Mouse (Mus musculus) limb, embryonic 11.5 days (tissue): ENCODE results near the gene Dleu7. TPM values are rescaled to one million over a fixed set of nuclear protein-coding genes. Genes with fewer than 3 reads are reported as not detected.

ENCODE experiments used
- ATAC-seq: fragments of 200-750 bp; cut with Nextera tagmentation; 2 replicates; pipeline ENCODE4 v1.8.0; 2017; ENCODE audit warnings: low read depth; ENCODE audit not compliant: insufficient number of reproducible peaks, low FRiP score, low TSS enrichment
- DNase-seq: peaks from one replicate; pipeline ENCODE4 v3.0.0-alpha.2; 2015; ENCODE audit warnings: low spot score
- H3K27ac ChIP-seq: fragments of 300-500 bp; sonication (generic); replicated peaks from 2 replicates; pipeline ENCODE4 v1.5.1; 2014; ENCODE audit warnings: low read depth, mild to moderate bottlenecking, low read length
- H3K27me3 ChIP-seq: fragments of 300-500 bp; sonication (generic); 2 replicates; pipeline ENCODE4 v1.6.1; 2014; ENCODE audit warnings: mild to moderate bottlenecking, low read length, mixed read lengths; ENCODE audit not compliant: control insufficient read depth, insufficient read depth
- H3K36me3 ChIP-seq: fragments of 300-500 bp; sonication (generic); 2 replicates; pipeline ENCODE4 v1.6.1; 2014; ENCODE audit warnings: mild to moderate bottlenecking, low read length, moderate library complexity, mixed read lengths; ENCODE audit not compliant: control insufficient read depth, insufficient read depth
- H3K4me1 ChIP-seq: fragments of 300-500 bp; sonication (generic); 2 replicates; pipeline ENCODE4 v1.6.1; 2014; ENCODE audit warnings: low read length, mixed read lengths; ENCODE audit not compliant: control insufficient read depth, insufficient read depth
- H3K4me2 ChIP-seq: fragments of 300-500 bp; sonication (generic); 2 replicates; pipeline ENCODE4 v1.6.1; 2014; ENCODE audit warnings: low read depth, mild to moderate bottlenecking, moderate library complexity; ENCODE audit not compliant: severe bottlenecking
- H3K4me3 ChIP-seq: fragments of 300-500 bp; sonication (generic); 2 replicates; pipeline ENCODE4 v1.5.1; 2014; ENCODE audit warnings: low read depth, low read length
- H3K9ac ChIP-seq: fragments of 300-500 bp; sonication (generic); 2 replicates; pipeline ENCODE4 v1.6.1; 2014; ENCODE audit warnings: mild to moderate bottlenecking, low read length
- H3K9me3 ChIP-seq: fragments of 300-500 bp; sonication (generic); 2 replicates; pipeline ENCODE4 v1.6.1; 2016; ENCODE audit warnings: low read length; ENCODE audit not compliant: control insufficient read depth
- WGBS: fragments of 180-500 bp; shearing (Covaris S2); extraction: QIAGEN DNeasy Blood & Tissue Kit; methylation state at CpG from one replicate; pipeline ENCODE4 v1.1.7; 2014; 5-methylcytosine and 5-hydroxymethylcytosine counted together
- polyA plus RNA-seq: library from polyadenylated mRNA; unstranded; fragments of >200 nt; fragmentation: Nextera tagmentation; extraction: Ambion mirVana; gene quantifications from 2 replicates; pipeline ENCODE4 v1.2.1, GENCODE M21; 2014

Dleu7 gene
- polyA plus RNA-seq, 1 experiment from 2014 or later: 0.85 TPM

GRCm38 (mm10) chr14:62328606-62329005, 35.8 kb upstream of the Dleu7 start:
- Histone ChIP-seq H3K9me3 (no peaks in the 10 kb centered on the region), H3K4me1 (peaks cover 2% of the 10 kb centered on the region; the same call in 1 of the 2 replicates), H3K27me3 (no peaks in the 10 kb centered on the region), H3K4me3 (no peak overlapping the region), H3K36me3 (no peaks in the 10 kb centered on the region), H3K4me2 (no peak overlapping the region), H3K9ac (no peak overlapping the region), H3K27ac (no peak overlapping the region)
- 41% methylated on average over 6 of the region's 6 CpGs for WGBS
- DNase-seq: no peak
- no peak for ATAC-seq

- ATAC-seq (no peak), DNase-seq (no peak)
- WGBS: 59% methylated on average over 2 of the region's 2 CpGs
- Histone ChIP-seq H3K4me3 (no peak overlapping the region), H3K4me1 (peaks cover 2% of the 10 kb centered on the region; the same call in 1 of the 2 replicates), H3K9ac (no peak overlapping the region), H3K36me3 (no peaks in the 10 kb centered on the region), H3K9me3 (no peaks in the 10 kb centered on the region), H3K27ac (no peak overlapping the region), H3K27me3 (no peaks in the 10 kb centered on the region), H3K4me2 (no peak overlapping the region)
These were observed 34.3 kb upstream of the Dleu7 start for GRCm38 (mm10) chr14:62327171-62327570.

GRCm38 (mm10) chr14:62326026-62326425, 33.2 kb upstream of the Dleu7 start:
- no peaks in the 10 kb centered on the region for H3K36me3 ChIP-seq
- no peak overlapping the region for H3K9ac ChIP-seq
- no peak overlapping the region for H3K4me2 ChIP-seq
- WGBS: 87% methylated on average over 3 of the region's 3 CpGs
- H3K4me3 ChIP-seq: no peak overlapping the region
- no peaks in the 10 kb centered on the region for H3K27me3 ChIP-seq
- H3K27ac ChIP-seq: no peak overlapping the region
- H3K4me1 ChIP-seq: no peaks in the 10 kb centered on the region
- DNase-seq (no peak), ATAC-seq (no peak)
- no peaks in the 10 kb centered on the region for H3K9me3 ChIP-seq

- no peaks in the 10 kb centered on the region for H3K9me3 ChIP-seq
- no peaks in the 10 kb centered on the region for H3K4me1 ChIP-seq
- H3K36me3 ChIP-seq: no peaks in the 10 kb centered on the region
- H3K9ac ChIP-seq: no peak overlapping the region
- H3K27me3 ChIP-seq: no peaks in the 10 kb centered on the region
- H3K27ac ChIP-seq: no peak overlapping the region
- DNase-seq: no peak
- no peak overlapping the region for H3K4me3 ChIP-seq
- ATAC-seq: no peak
- 87% methylated on average over 5 of the region's 5 CpGs for WGBS
- no peak overlapping the region for H3K4me2 ChIP-seq
These were observed 32.1 kb upstream of the Dleu7 start for GRCm38 (mm10) chr14:62324943-62325342.

GRCm38 (mm10) chr14:62323457-62323856, 30.6 kb upstream of the Dleu7 start:
- ATAC-seq: no peak
- Histone ChIP-seq H3K36me3 (no peaks in the 10 kb centered on the region), H3K9me3 (no peaks in the 10 kb centered on the region), H3K4me1 (no peaks in the 10 kb centered on the region), H3K4me2 (no peak overlapping the region), H3K27me3 (no peaks in the 10 kb centered on the region), H3K4me3 (no peak overlapping the region), H3K27ac (no peak overlapping the region), H3K9ac (no peak overlapping the region)
- DNase-seq: no peak
- 85% methylated on average over 5 of the region's 5 CpGs for WGBS

- H3K4me3 ChIP-seq: no peak overlapping the region
- no peak overlapping the region for H3K27ac ChIP-seq
- no peaks in the 10 kb centered on the region for H3K4me1 ChIP-seq
- no peaks in the 10 kb centered on the region for H3K36me3 ChIP-seq
- DNase-seq (no peak), ATAC-seq (no peak)
- no peak overlapping the region for H3K4me2 ChIP-seq
- no peaks in the 10 kb centered on the region for H3K9me3 ChIP-seq
- no peaks in the 10 kb centered on the region for H3K27me3 ChIP-seq
- 49% methylated on average over 6 of the region's 6 CpGs for WGBS
- H3K9ac ChIP-seq: no peak overlapping the region
These were observed 29.9 kb upstream of the Dleu7 start for GRCm38 (mm10) chr14:62322581-62323344.

GRCm38 (mm10) chr14:62311672-62312071, 18.8 kb upstream of the Dleu7 start:
- ATAC-seq (no peak), DNase-seq (no peak)
- no peaks in the 10 kb centered on the region for H3K4me1 ChIP-seq
- WGBS: 89% methylated on average over 1 of the region's 1 CpGs
- no peaks in the 10 kb centered on the region for H3K27me3 ChIP-seq
- H3K4me2 ChIP-seq: no peak overlapping the region
- H3K9me3 ChIP-seq: no peaks in the 10 kb centered on the region
- H3K9ac ChIP-seq: no peak overlapping the region
- H3K36me3 ChIP-seq: no peaks in the 10 kb centered on the region
- no peak overlapping the region for H3K4me3 ChIP-seq
- H3K27ac ChIP-seq: no peak overlapping the region

GRCm38 (mm10) chr14:62309026-62309425, 16.2 kb upstream of the Dleu7 start:
- H3K9ac ChIP-seq: no peak overlapping the region
- no peak overlapping the region for H3K27ac ChIP-seq
- WGBS: 56% methylated on average over 2 of the region's 2 CpGs
- no peaks in the 10 kb centered on the region for H3K9me3 ChIP-seq
- H3K4me2 ChIP-seq: no peak overlapping the region
- no peak for DNase-seq
- no peak for ATAC-seq
- no peaks in the 10 kb centered on the region for H3K4me1 ChIP-seq
- H3K4me3 ChIP-seq: no peak overlapping the region
- H3K27me3 ChIP-seq: no peaks in the 10 kb centered on the region
- no peaks in the 10 kb centered on the region for H3K36me3 ChIP-seq

- H3K4me2 ChIP-seq: no peak overlapping the region
- H3K36me3 ChIP-seq: no peaks in the 10 kb centered on the region
- H3K9ac ChIP-seq: no peak overlapping the region
- H3K27me3 ChIP-seq: no peaks in the 10 kb centered on the region
- 94% methylated on average over 1 of the region's 1 CpGs for WGBS
- no peak overlapping the region for H3K27ac ChIP-seq
- no peaks in the 10 kb centered on the region for H3K4me1 ChIP-seq
- no peak overlapping the region for H3K4me3 ChIP-seq
- H3K9me3 ChIP-seq: no peaks in the 10 kb centered on the region
- ATAC-seq: no peak
- no peak for DNase-seq
These were observed 14.7 kb upstream of the Dleu7 start for GRCm38 (mm10) chr14:62307555-62307954.
